Mouse (Mus musculus): ENCODE results near the gene Ppp1r9b. TPM values are rescaled to one million over a fixed set of nuclear protein-coding genes. Genes with fewer than 3 reads are reported as not detected.
A peak's percentile ranks its signal among the peaks of the same experiment; 100 is the strongest.

The Ppp1r9b gene
- polyA plus RNA-seq (2015; fragmentation: Nextera tagmentation; extraction: Ambion mirVana): 10.3 and 10.6 TPM in 2 replicates

- under 1% methylated on average over 62 of the region's 69 CpGs for WGBS
These were observed at the start of gene Ppp1r9b for GRCm38 (mm10) chr11:94990749-94991577. Gene Ppp1r9b (plus strand): TSS chr11:94991035.

GRCm38 (mm10) chr11:94941121-94941520 lies 49.7 kb upstream of the Ppp1r9b start:
- 0 out of 2 replicates have a peak, but pooled peaks cover 5% of the 10 kb centered on the region for H3K36me3 ChIP-seq (ENCODE audit: insufficient read depth, low read length)
- H3K9ac ChIP-seq (ENCODE audit: low read depth, low read length): no peak overlapping the region
- DNase-seq (ENCODE audit: low spot score) (no peak), ATAC-seq (replicated peaks; ENCODE audit: low FRiP score, low read depth) (no peak)
- H3K4me3 ChIP-seq (replicated peaks; ENCODE audit: low read depth, low read length): no peak overlapping the region
- H3K9me3 ChIP-seq (replicated peaks; ENCODE audit: low read length): no peaks in the 10 kb centered on the region
- no peaks in the 10 kb centered on the region for H3K27me3 ChIP-seq (ENCODE audit: insufficient read depth, low read length)
- no peak for TF ChIP-seq CTCF (IDR thresholded peaks at IDR 0.05; ENCODE audit: low read depth)
- peaks cover 11% of the 10 kb centered on the region; the same call in 1 of the 2 replicates for H3K4me1 ChIP-seq (replicated peaks; ENCODE audit: insufficient read depth, low read length)
- H3K4me2 ChIP-seq (ENCODE audit: low read length): no peak overlapping the region
- 39% methylated on average over 9 of the region's 9 CpGs for WGBS
- no peak overlapping the region for H3K27ac ChIP-seq

More at GRCm38 (mm10) chr11:94990749-94991577, at the start of gene Ppp1r9b:
- peak within 1 kb of the TSS; percentile 90 for H3K4me3 ChIP-seq (replicated peaks; ENCODE audit: low read depth, low read length)
- TF ChIP-seq CTCF (IDR thresholded peaks at IDR 0.05; ENCODE audit: low read depth): peak; percentile 59
- no peaks in the 10 kb centered on the region for H3K9me3 ChIP-seq (replicated peaks; ENCODE audit: low read length)
- ATAC-seq (replicated peaks; ENCODE audit: low FRiP score, low read depth) (peak; percentile 72), DNase-seq (ENCODE audit: low spot score) (peak; percentile 97)
- peak within 1 kb of the TSS; percentile 94 for H3K27ac ChIP-seq
- H3K27me3 ChIP-seq (ENCODE audit: insufficient read depth, low read length): no peaks in the 10 kb centered on the region
- no peaks in the 10 kb centered on the region for H3K36me3 ChIP-seq (ENCODE audit: insufficient read depth, low read length)
- peak within 1 kb of the TSS; percentile 90 for H3K9ac ChIP-seq (ENCODE audit: low read depth, low read length)
- H3K4me2 ChIP-seq (ENCODE audit: low read length): peak within 1 kb of the TSS; percentile 97
- peaks cover 69% of the 10 kb centered on the region for H3K4me1 ChIP-seq (replicated peaks; ENCODE audit: insufficient read depth, low read length)

- no peak for ATAC-seq (replicated peaks; ENCODE audit: low FRiP score, low read depth)
- no peak for DNase-seq (ENCODE audit: low spot score)
- H3K4me1 ChIP-seq (replicated peaks; ENCODE audit: insufficient read depth, low read length): peaks cover 11% of the 10 kb centered on the region; the same call in 1 of the 2 replicates
- no peak for TF ChIP-seq CTCF (IDR thresholded peaks at IDR 0.05; ENCODE audit: low read depth)
- WGBS: 82% methylated on average over 8 of the region's 8 CpGs
- H3K27me3 ChIP-seq (ENCODE audit: insufficient read depth, low read length): no peaks in the 10 kb centered on the region
- H3K4me3 ChIP-seq (replicated peaks; ENCODE audit: low read depth, low read length): no peak overlapping the region
- H3K9ac ChIP-seq (ENCODE audit: low read depth, low read length): no peak overlapping the region
- 0 out of 2 replicates have a peak, but pooled peaks cover 5% of the 10 kb centered on the region for H3K36me3 ChIP-seq (ENCODE audit: insufficient read depth, low read length)
- H3K9me3 ChIP-seq (replicated peaks; ENCODE audit: low read length): no peaks in the 10 kb centered on the region
- H3K4me2 ChIP-seq (ENCODE audit: low read length): no peak overlapping the region
- no peak overlapping the region for H3K27ac ChIP-seq
These were observed 49.1 kb upstream of the Ppp1r9b start for GRCm38 (mm10) chr11:94941776-94942175.

- H3K4me1 ChIP-seq (replicated peaks; ENCODE audit: insufficient read depth, low read length): peaks cover 7% of the 10 kb centered on the region; the same call in 1 of the 2 replicates
- no peaks in the 10 kb centered on the region for H3K9me3 ChIP-seq (replicated peaks; ENCODE audit: low read length)
- H3K9ac ChIP-seq (ENCODE audit: low read depth, low read length): no peak overlapping the region
- TF ChIP-seq CTCF (IDR thresholded peaks at IDR 0.05; ENCODE audit: low read depth): peak; percentile 59
- DNase-seq (ENCODE audit: low spot score) (peak; percentile 38), ATAC-seq (replicated peaks; ENCODE audit: low FRiP score, low read depth) (no peak)
- 0 out of 2 replicates have a peak overlapping the region, but pooled peaks have one; percentile 3 for H3K27ac ChIP-seq
- WGBS: 48% methylated on average over 13 of the region's 13 CpGs
- no peaks in the 10 kb centered on the region for H3K27me3 ChIP-seq (ENCODE audit: insufficient read depth, low read length)
- H3K36me3 ChIP-seq (ENCODE audit: insufficient read depth, low read length): 0 out of 2 replicates have a peak, but pooled peaks cover 5% of the 10 kb centered on the region
- H3K4me3 ChIP-seq (replicated peaks; ENCODE audit: low read depth, low read length): no peak overlapping the region
- no peak overlapping the region for H3K4me2 ChIP-seq (ENCODE audit: low read length)
These were observed 48.4 kb upstream of the Ppp1r9b start for GRCm38 (mm10) chr11:94942282-94943023.

- TF ChIP-seq CTCF (IDR thresholded peaks at IDR 0.05; ENCODE audit: low read depth): no peak
- Histone ChIP-seq H3K4me2 (ENCODE audit: low read length) (no peak overlapping the region), H3K27me3 (ENCODE audit: insufficient read depth, low read length) (no peaks in the 10 kb centered on the region), H3K4me3 (replicated peaks; ENCODE audit: low read depth, low read length) (no peak overlapping the region), H3K9me3 (replicated peaks; ENCODE audit: low read length) (no peaks in the 10 kb centered on the region), H3K27ac (no peak overlapping the region), H3K4me1 (replicated peaks; ENCODE audit: insufficient read depth, low read length) (0 out of 2 replicates have a peak, but pooled peaks cover 4% of the 10 kb centered on the region), H3K36me3 (ENCODE audit: insufficient read depth, low read length) (0 out of 2 replicates have a peak, but pooled peaks cover 5% of the 10 kb centered on the region), H3K9ac (ENCODE audit: low read depth, low read length) (no peak overlapping the region)
- WGBS: 78% methylated on average over 15 of the region's 15 CpGs
- DNase-seq (ENCODE audit: low spot score) (no peak), ATAC-seq (replicated peaks; ENCODE audit: low FRiP score, low read depth) (no peak)
These were observed 47.8 kb upstream of the Ppp1r9b start for GRCm38 (mm10) chr11:94943054-94943453.

- H3K4me3 ChIP-seq (replicated peaks; ENCODE audit: low read depth, low read length): no peak overlapping the region
- H3K27me3 ChIP-seq (ENCODE audit: insufficient read depth, low read length): no peaks in the 10 kb centered on the region
- DNase-seq (ENCODE audit: low spot score) (no peak), ATAC-seq (replicated peaks; ENCODE audit: low FRiP score, low read depth) (no peak)
- H3K4me2 ChIP-seq (ENCODE audit: low read length): no peak overlapping the region
- no peaks in the 10 kb centered on the region for H3K9me3 ChIP-seq (replicated peaks; ENCODE audit: low read length)
- H3K36me3 ChIP-seq (ENCODE audit: insufficient read depth, low read length): 0 out of 2 replicates have a peak, but pooled peaks cover 5% of the 10 kb centered on the region
- no peak overlapping the region for H3K27ac ChIP-seq
- H3K4me1 ChIP-seq (replicated peaks; ENCODE audit: insufficient read depth, low read length): no peaks in the 10 kb centered on the region
- 21% methylated on average over 8 of the region's 8 CpGs for WGBS
- no peak overlapping the region for H3K9ac ChIP-seq (ENCODE audit: low read depth, low read length)
- peak; percentile 13; the same call in 1 of the 2 replicates for TF ChIP-seq CTCF (IDR thresholded peaks at IDR 0.05; ENCODE audit: low read depth)
These were observed 46.5 kb upstream of the Ppp1r9b start for GRCm38 (mm10) chr11:94944295-94944694.
